Mouse (Mus musculus) CH12.LX (cell line): ENCODE measurements at regions not wholly inside any gene's neighbourhood (a gene's known extent, or its start where the extent isn't known, plus 50 kb on each side); places are given as distances from the start of the nearest gene placed in this dataset.

ENCODE experiments used
- DNase-seq: peaks from one replicate; pipeline ENCODE4 v3.0.0-alpha.2; 2013; ENCODE audit errors: extremely low read depth
- H3K27ac ChIP-seq: 2 replicates; pipeline ENCODE4 v1.5.1; 2012; ENCODE audit warnings: low read depth, mild to moderate bottlenecking, control low read depth, moderate library complexity; ENCODE audit not compliant: insufficient read depth
- H3K27me3 ChIP-seq: replicated peaks from 2 replicates; pipeline ENCODE3; 2012; ENCODE audit warnings: inconsistent platforms
- H3K36me3 ChIP-seq, 2 experiments: replicated peaks in 1 of 2; 2 replicates each; pipeline versions ENCODE3 to v1.6.1; 2012; ENCODE audit warnings: inconsistent platforms in 1 of 2, low read length in 1 of 2, mild to moderate bottlenecking in 1 of 2, mixed read lengths in 1 of 2, moderate library complexity in 1 of 2; ENCODE audit not compliant: control insufficient read depth in 1 of 2, insufficient read depth in 1 of 2
- H3K4me1 ChIP-seq, 2 experiments: 2 replicates each; pipeline ENCODE4 v1.6.1; 2012; ENCODE audit warnings: inconsistent platforms in 1 of 2, moderate library complexity in 1 of 2; ENCODE audit not compliant: insufficient read depth in 2 of 2, control insufficient read depth in 1 of 2
- H3K4me2 ChIP-seq: 2 replicates; pipeline ENCODE4 v1.6.1; 2012; ENCODE audit warnings: low read depth, mild to moderate bottlenecking, control low read depth; ENCODE audit not compliant: poor library complexity, insufficient read depth, severe bottlenecking
- H3K4me3 ChIP-seq, 3 experiments: fragments of 150-350 bp in 1 of 3; sonication (generic) in 1 of 3; replicated peaks in 1 of 3; 2 replicates each; pipeline versions ENCODE3 to v1.5.1; 2011 to 2012; ENCODE audit warnings: low read depth in 2 of 3, low read length in 2 of 3, mild to moderate bottlenecking in 2 of 3, moderate library complexity in 2 of 3, control low read depth in 1 of 3, improper control_type of control experiment in 1 of 3, inconsistent platforms in 1 of 3, mixed read lengths in 1 of 3; ENCODE audit not compliant: poor library complexity in 1 of 3
- H3K79me2 ChIP-seq: replicated peaks from 2 replicates; pipeline ENCODE4 v1.6.1; 2012; ENCODE audit warnings: mild to moderate bottlenecking, moderate library complexity; ENCODE audit not compliant: control insufficient read depth, poor library complexity, insufficient read depth, severe bottlenecking; ENCODE audit errors: extremely low read depth
- H3K9ac ChIP-seq: 2 replicates; pipeline ENCODE4 v1.6.1; 2012; ENCODE audit warnings: low read depth, mild to moderate bottlenecking, control low read depth, moderate library complexity; ENCODE audit not compliant: insufficient read depth
- H3K9me3 ChIP-seq: replicated peaks from 2 replicates; pipeline ENCODE3; 2012; ENCODE audit warnings: low read length, inconsistent platforms, mixed read lengths
- EP300 ChIP-seq: IDR thresholded peaks from 2 replicates; pipeline ENCODE4 v1.6.1; 2011; ENCODE audit warnings: low read length, improper control_type of control experiment
- HCFC1 ChIP-seq: IDR thresholded peaks from 2 replicates; pipeline ENCODE4 v1.6.1; 2012; ENCODE audit warnings: low read depth, mild to moderate bottlenecking, inconsistent platforms, low read length, improper control_type of control experiment
- JUN ChIP-seq: IDR thresholded peaks from 2 replicates; pipeline ENCODE4 v1.6.1; 2011; ENCODE audit warnings: low read depth, mild to moderate bottlenecking, low read length, improper control_type of control experiment, moderate library complexity; ENCODE audit not compliant: insufficient read depth
- JUND ChIP-seq: conservative IDR thresholded peaks from 2 replicates; pipeline ENCODE4 v1.6.1; 2011; ENCODE audit warnings: low read depth, low read length, improper control_type of control experiment
- MAX ChIP-seq: IDR thresholded peaks from 2 replicates; pipeline ENCODE4 v1.6.1; 2011; ENCODE audit warnings: low read length, improper control_type of control experiment
- MEF2A ChIP-seq: IDR thresholded peaks from 2 replicates; pipeline ENCODE4 v1.6.1; 2014; ENCODE audit warnings: low read depth, mild to moderate bottlenecking, inconsistent platforms, low read length, improper control_type of control experiment, borderline replicate concordance
- MXI1 ChIP-seq: IDR thresholded peaks from 2 replicates; pipeline ENCODE4 v1.6.1; 2011; ENCODE audit warnings: mild to moderate bottlenecking, low read depth, low read length, improper control_type of control experiment
- NELFE ChIP-seq: IDR thresholded peaks from 2 replicates; pipeline ENCODE4 v1.6.1; 2011; ENCODE audit warnings: low read depth, low read length, improper control_type of control experiment
- NRF1 ChIP-seq: IDR thresholded peaks from 2 replicates; pipeline ENCODE4 v1.6.1; 2014; ENCODE audit warnings: low read depth, mild to moderate bottlenecking, inconsistent platforms, low read length, improper control_type of control experiment, moderate library complexity
- POLR2A ChIP-seq: IDR thresholded peaks from 2 replicates; pipeline ENCODE4 v1.6.1; 2011; ENCODE audit warnings: low read depth, mild to moderate bottlenecking, improper control_type of control experiment, low read length
- POLR2AphosphoS2 ChIP-seq: IDR thresholded peaks from 2 replicates; pipeline ENCODE4 v1.6.1; 2011; ENCODE audit warnings: low read depth, low read length, improper control_type of control experiment
- RAD21 ChIP-seq: IDR thresholded peaks from 2 replicates; pipeline ENCODE4 v1.6.1; 2011; ENCODE audit warnings: low read depth, mild to moderate bottlenecking, low read length, improper control_type of control experiment, moderate library complexity
- RCOR1 ChIP-seq: conservative IDR thresholded peaks from 2 replicates; pipeline ENCODE4 v1.6.1; 2012; ENCODE audit warnings: low read depth, mild to moderate bottlenecking, inconsistent platforms, low read length, improper control_type of control experiment
- SMC3 ChIP-seq: IDR thresholded peaks from 2 replicates; pipeline ENCODE4 v1.6.1; 2011; ENCODE audit warnings: low read depth, low read length, improper control_type of control experiment
- UBTF ChIP-seq: IDR thresholded peaks from 2 replicates; pipeline ENCODE4 v1.6.1; 2012; ENCODE audit warnings: low read depth, mild to moderate bottlenecking, inconsistent platforms, low read length, improper control_type of control experiment, moderate library complexity
- USF1 ChIP-seq: IDR thresholded peaks from 2 replicates; pipeline ENCODE4 v1.6.1; 2014; ENCODE audit warnings: low read depth, mild to moderate bottlenecking, inconsistent platforms, low read length, improper control_type of control experiment
- USF2 ChIP-seq: conservative IDR thresholded peaks from 2 replicates; pipeline ENCODE4 v1.6.1; 2011; ENCODE audit warnings: low read depth, low read length, improper control_type of control experiment
- ZC3H11A ChIP-seq: IDR thresholded peaks from 2 replicates; pipeline ENCODE4 v1.6.1; 2012; ENCODE audit warnings: low read depth, mild to moderate bottlenecking, inconsistent platforms, low read length, improper control_type of control experiment
- ZMIZ1 ChIP-seq: IDR thresholded peaks from 2 replicates; pipeline ENCODE4 v1.6.1; 2012; ENCODE audit warnings: low read depth, mild to moderate bottlenecking, inconsistent platforms, low read length, improper control_type of control experiment
- dilution Hi-C: fragments of 300-500 bp; cut with MboI; formaldehyde crosslinking; loops from 2 replicates; pipeline ENCODE4 v1.14.3; 2020; ENCODE audit warnings: low sequenced_read_pairs; ENCODE audit not compliant: extremely low pct_unique_long_range_greater_than_20kb, extremely low pct_ligation_motif_present
- in situ Hi-C: fragments of 300-500 bp; cut with MboI; formaldehyde crosslinking; loops from 3 replicates; pipeline ENCODE4 v1.14.3; 2019; ENCODE audit warnings: low sequenced_read_pairs, low pct_ligation_motif_present, low pct_unique_long_range_greater_than_20kb, mixed read lengths

DNA sequence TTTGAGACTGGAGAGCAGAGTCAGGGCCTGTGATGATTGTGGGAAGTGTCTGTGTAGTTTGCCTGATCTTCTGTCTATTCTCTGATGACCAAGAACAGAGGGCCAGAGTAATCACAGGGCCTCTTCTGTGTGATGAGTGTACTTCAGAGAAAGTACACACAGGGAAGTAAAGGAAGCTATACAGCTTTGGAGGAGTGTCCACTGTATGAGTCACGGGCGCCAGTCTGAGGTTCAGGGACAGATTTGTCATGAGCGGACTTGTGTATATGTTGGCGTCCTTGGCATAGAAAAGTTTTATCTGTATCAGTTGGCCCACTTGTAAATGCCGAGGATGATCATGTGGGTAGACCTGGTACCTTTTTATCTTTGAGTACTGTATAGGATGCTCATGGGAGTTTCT, 142.1 kb downstream of the Tmem121 start:
- in situ Hi-C loops: no loop called here

DNA sequence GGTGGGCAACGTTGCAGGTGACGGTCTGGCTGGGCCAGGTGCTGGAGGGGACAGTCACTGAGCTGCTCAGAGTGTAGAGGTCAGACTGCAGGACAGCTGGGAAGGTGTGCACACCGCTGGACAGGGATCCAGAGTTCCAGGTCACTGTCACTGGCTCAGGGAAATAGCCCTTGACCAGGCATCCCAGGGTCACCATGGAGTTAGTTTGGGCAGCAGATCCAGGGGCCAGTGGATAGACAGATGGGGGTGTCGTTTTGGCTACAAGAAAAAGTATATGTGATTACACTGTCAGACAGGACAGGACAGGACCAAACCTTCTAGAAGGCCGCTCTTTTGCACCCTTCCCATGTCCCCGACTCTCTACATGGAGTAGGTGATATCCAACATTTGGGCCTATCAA, 144.5 kb downstream of the Tmem121 start:
- no peak overlapping the region for H3K9ac ChIP-seq
- no peak for TF ChIP-seq RAD21
- TF ChIP-seq NELFE: no peak
- no peak for TF ChIP-seq SMC3
- TF ChIP-seq NRF1: no peak
- no peak for TF ChIP-seq HCFC1
- TF ChIP-seq ZC3H11A: no peak
- no peak for TF ChIP-seq JUND
- no peak for TF ChIP-seq ZMIZ1
- no peak for TF ChIP-seq JUN
- TF ChIP-seq MXI1: no peak
- TF ChIP-seq POLR2AphosphoS2: no peak
- TF ChIP-seq USF1: no peak
- TF ChIP-seq UBTF: no peak
- TF ChIP-seq USF2: no peak
- TF ChIP-seq RCOR1: no peak
- no peak for TF ChIP-seq MAX
- TF ChIP-seq EP300: no peak
- no peaks in the 10 kb centered on the region for H3K79me2 ChIP-seq
- no peaks in the 10 kb centered on the region for H3K36me3 ChIP-seq
- no peak overlapping the region for H3K4me3 ChIP-seq
- in situ Hi-C loops (no loop called here), dilution Hi-C loops (no loop called here)
- H3K27me3 ChIP-seq: no peaks in the 10 kb centered on the region
- H3K27ac ChIP-seq: no peak overlapping the region
- H3K4me1 ChIP-seq: no peaks in the 10 kb centered on the region
- DNase-seq: no peak
- no peak overlapping the region for H3K4me2 ChIP-seq
- H3K9me3 ChIP-seq: no peaks in the 10 kb centered on the region

More for the DNA sequence above, 142.1 kb downstream of the Tmem121 start:
- no peak for DNase-seq
- Histone ChIP-seq H3K4me2 (no peak overlapping the region), H3K79me2 (no peaks in the 10 kb centered on the region), H3K36me3 (no peaks in the 10 kb centered on the region), H3K9ac (no peak overlapping the region), H3K27me3 (no peaks in the 10 kb centered on the region), H3K27ac (no peak overlapping the region), H3K4me1 (no peaks in the 10 kb centered on the region), H3K4me3 (no peak overlapping the region), H3K9me3 (no peaks in the 10 kb centered on the region)
- dilution Hi-C loops: no loop called here
- TF ChIP-seq POLR2A (no peak), MEF2A (no peak), USF2 (no peak)
